Mouse (Mus musculus): ENCODE results near the gene Zbtb8os. TPM values are rescaled to one million over a fixed set of nuclear protein-coding genes. Genes with fewer than 3 reads are reported as not detected.

Zbtb8os gene
- polyA plus RNA-seq, 1 experiment, result 110 TPM

DNA sequence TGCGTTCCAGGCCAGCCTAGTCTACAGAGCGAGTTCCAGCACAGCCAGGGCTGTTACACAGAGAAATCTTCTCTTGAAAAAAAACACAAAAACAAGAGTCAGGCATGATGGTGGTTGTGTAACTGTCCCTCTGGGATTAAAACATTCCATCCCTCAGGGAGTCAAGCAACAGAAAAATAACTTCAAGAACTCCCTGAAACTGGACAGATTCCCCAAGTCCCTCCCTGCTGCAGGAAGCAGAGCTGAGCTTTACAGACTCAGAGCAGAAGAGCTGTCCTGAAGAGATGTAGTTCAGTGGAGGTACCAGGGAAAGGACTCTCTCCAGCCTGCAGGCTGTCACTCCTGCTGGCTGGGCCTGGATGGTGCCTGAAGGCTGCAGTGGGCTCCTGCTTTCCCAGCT is 47.0 kb downstream of the Zbtb8os start:
- TF ChIP-seq CTCF (IDR thresholded peaks at IDR 0.05; ENCODE audit: borderline replicate concordance, insufficient read depth, low read length) (no peak), POLR2A (IDR thresholded peaks at IDR 0.05; ENCODE audit: low read depth, low read length) (no peak)
- Histone ChIP-seq H3K4me3 (ENCODE audit: insufficient read depth, low read length) (no peak overlapping the region), H3K4me1 (ENCODE audit: control insufficient read depth, insufficient read depth, low read length) (no peaks in the 10 kb centered on the region), H3K27ac (ENCODE audit: insufficient read depth, low read length) (no peak overlapping the region)

DNA sequence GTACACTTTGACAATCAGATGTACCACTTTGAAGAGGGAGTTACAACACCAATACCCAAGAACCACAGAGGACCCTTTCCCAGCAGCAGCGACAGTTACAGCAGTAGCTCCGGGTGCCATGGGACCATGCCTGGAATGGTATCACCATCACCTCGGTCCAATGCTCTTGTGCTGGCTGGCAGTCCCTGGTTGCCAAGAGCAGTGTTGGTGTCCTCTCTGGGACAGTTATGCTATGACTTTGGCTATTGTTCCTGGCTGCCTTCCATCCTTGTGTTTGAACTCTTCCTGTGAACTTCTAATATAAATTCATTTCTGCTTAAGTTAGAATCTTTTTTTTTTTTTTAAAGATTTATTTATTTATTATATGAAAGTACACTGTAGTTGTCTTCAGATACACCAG is 48.1 kb downstream of the Zbtb8os start:
- TF ChIP-seq POLR2A (IDR thresholded peaks at IDR 0.05; ENCODE audit: low read depth, low read length) (no peak), CTCF (IDR thresholded peaks at IDR 0.05; ENCODE audit: borderline replicate concordance, insufficient read depth, low read length) (no peak)
- H3K4me3 ChIP-seq (ENCODE audit: insufficient read depth, low read length), result no peak overlapping the region
- H3K27ac ChIP-seq (ENCODE audit: insufficient read depth, low read length), result no peak overlapping the region
- no peaks in the 10 kb centered on the region for H3K4me1 ChIP-seq (ENCODE audit: control insufficient read depth, insufficient read depth, low read length)

DNA sequence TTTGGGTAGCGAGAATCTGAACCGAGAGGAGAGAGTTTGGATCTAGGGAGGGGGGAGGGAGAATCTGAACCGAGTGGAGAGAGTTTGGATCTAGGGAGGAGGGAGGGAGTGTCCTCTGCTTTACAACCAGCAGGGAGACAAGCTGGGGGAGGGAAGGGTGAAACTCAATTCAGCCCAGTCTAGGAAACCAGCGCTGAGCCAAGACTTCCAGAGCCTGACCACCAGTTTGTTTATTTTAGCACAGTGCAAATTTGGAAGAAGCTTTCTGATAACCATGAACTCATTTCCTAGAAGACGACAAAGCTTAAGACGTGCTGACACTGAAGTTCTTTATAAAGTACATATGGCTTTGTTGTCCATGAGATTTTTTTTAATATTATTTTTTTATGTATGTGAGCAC is 48.9 kb downstream of the Zbtb8os start:
- Histone ChIP-seq H3K4me3 (ENCODE audit: insufficient read depth, low read length) (no peak overlapping the region), H3K27ac (ENCODE audit: insufficient read depth, low read length) (no peak overlapping the region), H3K4me1 (ENCODE audit: control insufficient read depth, insufficient read depth, low read length) (no peaks in the 10 kb centered on the region)
- TF ChIP-seq CTCF (IDR thresholded peaks at IDR 0.05; ENCODE audit: borderline replicate concordance, insufficient read depth, low read length) (no peak), POLR2A (IDR thresholded peaks at IDR 0.05; ENCODE audit: low read depth, low read length) (no peak)

DNA sequence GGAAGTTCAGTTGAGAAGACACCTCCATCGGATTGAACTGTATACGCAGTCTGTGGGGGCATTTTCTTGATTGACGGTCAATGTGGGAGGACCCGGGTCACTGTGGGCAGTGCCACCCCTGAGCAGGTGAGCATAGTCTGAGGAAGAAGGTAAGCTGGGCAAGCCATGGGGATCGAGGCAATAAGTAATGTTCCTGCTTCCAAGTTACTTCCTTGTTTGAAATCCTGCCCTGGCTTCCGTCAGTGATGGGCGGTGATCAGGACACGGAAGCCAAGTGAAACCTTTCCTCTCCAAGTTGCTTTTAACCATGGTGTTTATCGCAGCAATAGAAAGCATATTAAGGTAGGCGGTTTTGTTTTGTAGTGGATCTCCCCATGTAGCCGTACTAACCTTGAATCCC is 50.2 kb downstream of the Zbtb8os start:
- H3K27ac ChIP-seq (ENCODE audit: insufficient read depth, low read length), result no peak overlapping the region
- TF ChIP-seq CTCF (IDR thresholded peaks at IDR 0.05; ENCODE audit: borderline replicate concordance, insufficient read depth, low read length), result no peak
- H3K4me1 ChIP-seq (ENCODE audit: control insufficient read depth, insufficient read depth, low read length), result no peaks in the 10 kb centered on the region
- H3K4me3 ChIP-seq (ENCODE audit: insufficient read depth, low read length), result no peak overlapping the region

DNA sequence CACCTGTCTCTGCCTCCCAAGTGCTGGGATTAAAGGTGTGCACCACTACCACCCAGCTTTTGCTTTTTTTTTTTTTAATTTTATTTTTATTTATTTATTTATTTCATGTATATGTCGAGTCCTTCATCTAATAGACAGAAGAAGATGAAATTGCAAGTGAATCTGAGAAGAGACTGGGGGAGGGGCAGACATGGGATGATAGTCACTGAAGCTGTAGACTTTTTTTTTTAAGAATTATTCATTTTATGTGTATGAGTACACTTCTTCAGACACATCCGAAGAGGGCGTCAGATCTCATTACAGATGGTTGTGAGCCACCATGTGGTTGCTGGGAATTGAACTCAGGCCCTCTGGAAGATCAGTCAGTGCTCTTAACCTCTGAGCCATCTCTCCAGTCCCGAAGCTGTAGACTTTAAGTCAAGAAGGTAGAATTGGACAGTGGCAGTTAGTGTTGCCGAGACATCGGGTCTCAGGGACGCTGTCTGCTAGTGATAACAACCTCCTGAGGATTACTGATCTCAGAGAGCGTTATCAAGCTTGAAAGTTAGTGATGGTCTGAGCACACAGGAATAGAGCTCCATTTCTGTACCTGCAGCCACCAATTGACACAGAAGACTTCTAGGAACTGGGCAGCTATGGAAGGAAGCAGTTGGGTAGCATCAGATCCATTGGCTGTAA is 50.9 kb downstream of the Zbtb8os start:
- H3K4me3 ChIP-seq (ENCODE audit: insufficient read depth, low read length), result no peak overlapping the region
- no peak overlapping the region for H3K27ac ChIP-seq (ENCODE audit: insufficient read depth, low read length)
- H3K4me1 ChIP-seq (ENCODE audit: control insufficient read depth, insufficient read depth, low read length), result no peaks in the 10 kb centered on the region
- TF ChIP-seq POLR2A (IDR thresholded peaks at IDR 0.05; ENCODE audit: low read depth, low read length) (no peak), CTCF (IDR thresholded peaks at IDR 0.05; ENCODE audit: borderline replicate concordance, insufficient read depth, low read length) (no peak)

DNA sequence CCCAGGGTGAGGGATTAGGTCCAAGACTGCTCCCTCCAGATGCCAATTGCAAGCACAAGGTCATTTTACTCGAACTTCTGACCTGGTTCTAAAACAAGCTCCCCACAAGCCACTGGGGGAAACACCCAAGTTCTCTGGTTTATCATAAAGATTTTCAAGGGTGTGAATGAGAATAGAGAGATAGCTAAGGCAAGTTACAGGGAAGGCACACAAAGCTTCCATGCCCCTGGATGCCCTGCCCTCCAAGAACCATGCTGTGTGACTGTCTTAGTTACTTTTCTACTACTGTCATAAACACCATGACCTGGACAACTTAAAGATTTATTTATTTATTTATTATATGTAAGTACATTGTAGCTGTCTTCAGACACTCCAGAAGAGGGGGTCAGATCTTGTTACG is 51.5 kb downstream of the Zbtb8os start:
- Histone ChIP-seq H3K4me1 (ENCODE audit: control insufficient read depth, insufficient read depth, low read length) (no peaks in the 10 kb centered on the region), H3K27ac (ENCODE audit: insufficient read depth, low read length) (no peak overlapping the region), H3K4me3 (ENCODE audit: insufficient read depth, low read length) (no peak overlapping the region)
- TF ChIP-seq POLR2A (IDR thresholded peaks at IDR 0.05; ENCODE audit: low read depth, low read length), result no peak
- TF ChIP-seq CTCF (IDR thresholded peaks at IDR 0.05; ENCODE audit: borderline replicate concordance, insufficient read depth, low read length), result no peak

DNA sequence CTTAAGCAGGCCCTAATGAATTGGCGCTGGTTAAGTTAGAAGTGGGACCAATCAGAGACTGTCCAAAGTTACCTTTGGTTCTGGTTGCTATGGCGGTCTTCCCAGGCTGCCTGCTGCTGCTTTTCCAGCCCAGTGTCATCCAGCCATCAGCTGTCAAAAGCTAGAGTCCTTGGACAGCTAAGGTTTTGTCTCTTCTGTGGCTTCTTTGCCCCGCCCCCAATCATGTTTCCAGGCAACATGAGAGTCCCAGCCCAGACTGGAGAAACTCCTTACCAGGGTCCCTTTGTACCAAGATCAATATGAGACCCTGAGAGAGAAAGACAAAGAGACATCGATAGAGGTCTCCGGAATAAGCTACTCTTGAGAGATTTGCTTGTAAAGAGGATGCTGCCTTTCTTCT is 52.9 kb downstream of the Zbtb8os start:
- no peaks in the 10 kb centered on the region for H3K4me1 ChIP-seq (ENCODE audit: control insufficient read depth, insufficient read depth, low read length)
- no peak overlapping the region for H3K4me3 ChIP-seq (ENCODE audit: insufficient read depth, low read length)
- no peak overlapping the region for H3K27ac ChIP-seq (ENCODE audit: insufficient read depth, low read length)
- TF ChIP-seq POLR2A (IDR thresholded peaks at IDR 0.05; ENCODE audit: low read depth, low read length) (no peak), CTCF (IDR thresholded peaks at IDR 0.05; ENCODE audit: borderline replicate concordance, insufficient read depth, low read length) (no peak)

DNA sequence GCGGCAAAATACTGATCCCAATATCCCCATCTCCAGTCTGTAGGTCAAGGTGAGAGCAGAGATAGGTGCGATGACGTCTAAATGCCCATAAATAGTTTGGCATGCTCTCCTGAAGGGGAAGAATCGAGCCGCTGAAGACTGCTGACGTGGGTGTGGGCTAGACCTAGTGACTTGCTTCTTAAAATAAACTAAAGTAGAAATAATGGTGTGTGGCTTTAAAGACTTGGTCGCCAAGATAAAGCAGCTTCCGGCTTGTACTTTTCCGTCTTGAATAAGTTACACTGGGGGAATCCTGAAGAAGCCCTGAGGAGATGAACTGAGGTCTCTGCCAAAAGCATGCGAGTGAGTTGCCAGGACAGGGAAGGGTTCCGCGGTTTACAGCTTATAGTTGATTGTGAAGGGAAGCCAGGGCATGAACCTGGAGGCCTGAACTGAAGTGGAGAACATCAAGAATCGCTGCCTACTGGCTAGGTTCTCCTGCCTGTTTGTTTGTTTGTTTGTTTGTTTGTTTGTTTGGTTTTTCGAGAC is 54.8 kb downstream of the Zbtb8os start:
- no peak for TF ChIP-seq CTCF (IDR thresholded peaks at IDR 0.05; ENCODE audit: borderline replicate concordance, insufficient read depth, low read length)
- no peak for TF ChIP-seq POLR2A (IDR thresholded peaks at IDR 0.05; ENCODE audit: low read depth, low read length)
- Histone ChIP-seq H3K4me3 (ENCODE audit: insufficient read depth, low read length) (no peak overlapping the region), H3K4me1 (ENCODE audit: control insufficient read depth, insufficient read depth, low read length) (no peaks in the 10 kb centered on the region), H3K27ac (ENCODE audit: insufficient read depth, low read length) (no peak overlapping the region)

DNA sequence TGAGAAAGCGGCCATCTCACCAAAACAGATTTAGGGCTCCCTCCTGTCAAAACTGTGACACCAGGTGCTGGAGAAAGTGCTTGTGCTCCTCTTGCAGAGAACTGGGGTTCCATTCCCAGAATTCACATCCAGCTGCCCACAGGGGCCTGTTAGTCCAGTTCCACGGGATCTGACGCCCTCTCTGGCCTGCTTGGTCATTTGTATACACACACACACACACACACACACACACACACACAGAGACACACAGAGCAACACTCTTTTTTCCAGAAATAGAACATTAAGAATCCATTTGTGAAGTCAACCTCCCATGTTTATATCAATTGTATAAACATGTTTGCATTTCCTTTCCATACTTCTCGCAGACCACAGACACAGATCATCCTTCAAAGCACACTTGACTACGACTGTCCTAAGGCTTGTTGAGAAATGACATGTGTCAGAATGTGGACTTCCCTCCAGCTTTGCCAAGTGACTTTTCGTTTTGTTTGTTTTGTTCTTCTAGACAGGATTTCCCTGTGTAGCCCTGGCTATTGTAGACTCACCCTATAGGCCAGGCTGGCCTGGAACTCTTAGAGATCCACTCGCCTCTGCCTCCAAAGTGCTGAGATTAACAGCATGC is 55.6 kb downstream of the Zbtb8os start:
- TF ChIP-seq CTCF (IDR thresholded peaks at IDR 0.05; ENCODE audit: borderline replicate concordance, insufficient read depth, low read length), result no peak
- TF ChIP-seq POLR2A (IDR thresholded peaks at IDR 0.05; ENCODE audit: low read depth, low read length), result no peak

DNA sequence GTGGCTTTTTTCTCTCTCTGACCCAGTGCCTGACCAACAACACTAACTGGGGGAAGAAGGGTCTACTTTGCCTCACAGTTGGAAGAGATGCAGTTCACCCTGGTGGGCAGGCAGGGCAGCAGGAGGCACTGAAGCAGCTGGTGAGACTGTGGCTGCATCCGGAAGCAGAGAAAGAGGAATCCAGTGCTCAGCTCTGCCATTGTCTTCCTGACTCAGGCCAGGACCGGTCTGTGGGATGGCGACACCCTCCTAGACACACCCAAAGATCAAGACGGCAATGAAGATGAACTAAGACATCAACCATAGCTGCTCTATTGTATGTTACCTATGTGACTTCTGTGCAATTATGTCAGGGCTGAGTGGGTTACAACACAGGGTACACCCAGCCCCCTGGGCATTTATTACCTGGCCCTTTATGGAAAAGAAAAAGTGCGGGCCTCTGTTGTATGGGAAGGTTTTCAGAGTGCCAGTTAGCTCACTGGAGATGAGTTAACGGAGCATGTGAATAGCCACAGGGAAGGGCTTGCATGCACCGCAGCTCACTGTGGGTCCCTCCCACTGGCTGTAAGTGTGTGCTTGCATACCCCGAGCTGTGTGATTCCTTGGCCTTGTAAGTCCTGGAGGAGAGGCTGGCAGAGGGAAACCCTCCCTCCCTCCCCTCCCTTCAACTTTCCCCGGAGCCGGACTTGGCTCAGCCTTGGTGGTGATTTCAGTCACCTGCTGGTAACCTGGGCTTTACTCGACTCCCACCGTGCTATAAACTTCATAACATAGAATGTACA is 58.8 kb downstream of the Zbtb8os start:
- Histone ChIP-seq H3K4me1 (ENCODE audit: control insufficient read depth, insufficient read depth, low read length) (no peaks in the 10 kb centered on the region), H3K4me3 (ENCODE audit: insufficient read depth, low read length) (no peak overlapping the region), H3K27ac (ENCODE audit: insufficient read depth, low read length) (no peak overlapping the region)
- no peak for TF ChIP-seq CTCF (IDR thresholded peaks at IDR 0.05; ENCODE audit: borderline replicate concordance, insufficient read depth, low read length)
- TF ChIP-seq POLR2A (IDR thresholded peaks at IDR 0.05; ENCODE audit: low read depth, low read length), result no peak

More for the DNA sequence above, 55.6 kb downstream of the Zbtb8os start:
- no peak overlapping the region for H3K27ac ChIP-seq (ENCODE audit: insufficient read depth, low read length)
- H3K4me1 ChIP-seq (ENCODE audit: control insufficient read depth, insufficient read depth, low read length), result no peaks in the 10 kb centered on the region
- H3K4me3 ChIP-seq (ENCODE audit: insufficient read depth, low read length), result no peak overlapping the region
